Mouse (Mus musculus) gastrocnemius, postnatal 14 days (tissue): ENCODE measurements at regions not wholly inside any gene's neighbourhood (a gene's known extent, or its start where the extent isn't known, plus 50 kb on each side); places are given as distances from the start of the nearest gene placed in this dataset.
"Not testable (repeated sequence)": the region's sequence is repeated elsewhere in the genome, so short reads cannot be mapped to it uniquely, and the experiment has no call there.

ENCODE experiments used
- DNase-seq: peaks from one replicate; pipeline ENCODE4 v3.0.0; 2021; ENCODE audit warnings: mixed read lengths
- intact Hi-C: fragments of 180-260 bp; cut with DNase I; formaldehyde crosslinking; loops from one replicate; pipeline ENCODE4 v1.15.1; 2025; ENCODE audit warnings: low total_unique reads

DNA sequence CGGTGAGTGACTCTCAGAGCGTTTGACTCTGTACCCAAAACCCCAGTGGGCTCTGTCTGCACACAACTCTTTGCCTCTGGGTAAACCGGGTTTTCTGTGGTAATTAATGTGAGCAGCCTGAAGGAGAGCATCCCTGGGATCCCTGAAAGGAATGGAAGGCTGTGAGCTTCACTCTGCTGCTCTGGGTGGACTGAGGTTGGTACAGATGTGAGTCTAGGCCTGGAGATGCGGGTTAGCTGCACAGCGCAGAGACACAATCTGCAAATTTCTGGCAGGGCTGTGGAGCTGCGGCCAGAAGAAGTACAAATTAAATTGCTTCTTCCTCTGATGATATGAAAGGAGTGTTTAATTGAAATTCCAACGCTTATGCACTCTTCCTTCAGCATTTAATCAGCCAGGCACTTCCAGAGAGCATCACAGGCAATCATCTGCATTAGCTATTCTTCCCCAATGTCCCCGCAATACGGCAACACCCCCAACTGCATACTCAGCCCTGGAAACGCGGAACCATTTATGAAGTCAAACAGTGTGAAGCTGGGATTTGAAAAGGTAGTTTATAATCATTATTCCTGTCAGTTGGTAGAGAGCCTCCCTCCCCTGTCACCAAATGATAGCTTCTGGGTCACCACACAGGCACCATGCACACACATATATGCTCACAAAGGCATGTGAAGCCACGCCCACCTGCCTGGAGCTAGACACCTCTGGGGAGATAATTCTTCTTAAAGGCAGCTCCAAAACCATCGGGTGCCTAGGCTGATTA lies 185.5 kb upstream of the Afdn start:
- intact Hi-C loops: no loop called here
- DNase-seq: no peak

DNA sequence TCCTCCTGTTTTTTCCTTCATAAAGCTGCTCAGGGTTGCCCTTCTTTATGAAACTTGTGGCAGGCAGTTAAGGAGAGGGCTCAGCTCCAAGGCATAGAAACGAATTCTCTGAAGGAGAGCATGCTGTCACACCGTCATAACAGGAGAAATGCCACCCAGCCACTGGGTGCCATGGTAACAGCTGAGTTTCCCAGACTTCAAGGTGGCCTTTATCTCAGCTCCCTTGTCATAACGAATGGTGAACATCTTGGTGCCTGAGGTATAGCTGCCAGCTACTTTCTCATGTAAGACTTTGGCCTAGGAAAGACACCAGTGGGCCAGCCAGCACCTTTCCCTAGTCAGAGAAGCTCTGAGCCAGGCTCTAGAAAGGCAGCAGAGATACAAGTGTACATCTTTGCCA lies 182.5 kb upstream of the Afdn start:
- no peak for DNase-seq
- intact Hi-C loops: no loop called here

DNA sequence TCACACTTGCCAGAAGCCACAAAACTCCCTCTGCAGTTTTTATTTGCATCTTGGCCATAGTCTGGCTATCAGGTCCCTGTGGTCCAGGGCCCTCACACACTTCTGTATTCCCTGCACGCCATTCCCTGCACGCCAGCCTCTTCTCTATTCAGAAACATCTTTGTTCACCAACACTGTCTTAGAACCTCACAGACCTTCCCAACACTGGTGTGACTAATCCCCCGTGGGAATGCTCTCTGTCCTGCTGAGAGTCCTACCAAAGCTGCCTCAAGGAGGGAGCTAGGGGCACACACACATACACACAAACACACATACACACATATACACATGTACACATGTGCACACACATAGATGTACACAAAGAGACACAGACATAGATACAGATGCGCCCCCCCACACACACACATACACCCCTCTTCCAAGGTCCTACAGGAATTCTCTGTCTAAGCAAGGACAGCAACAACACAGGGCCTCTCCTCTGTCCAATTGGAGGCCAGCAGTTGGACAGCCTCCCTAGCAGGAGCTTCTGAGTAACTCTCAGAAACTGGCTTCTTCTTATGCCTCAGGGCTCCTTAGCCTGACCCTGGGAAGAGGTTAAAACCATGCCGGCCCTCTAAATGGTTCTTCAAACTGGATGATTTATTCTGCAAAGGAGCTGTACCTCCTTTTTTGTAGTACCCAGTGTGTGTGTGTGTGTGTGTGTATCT lies 179.0 kb upstream of the Afdn start:
- DNase-seq: no peak
- intact Hi-C loops: no loop called here

DNA sequence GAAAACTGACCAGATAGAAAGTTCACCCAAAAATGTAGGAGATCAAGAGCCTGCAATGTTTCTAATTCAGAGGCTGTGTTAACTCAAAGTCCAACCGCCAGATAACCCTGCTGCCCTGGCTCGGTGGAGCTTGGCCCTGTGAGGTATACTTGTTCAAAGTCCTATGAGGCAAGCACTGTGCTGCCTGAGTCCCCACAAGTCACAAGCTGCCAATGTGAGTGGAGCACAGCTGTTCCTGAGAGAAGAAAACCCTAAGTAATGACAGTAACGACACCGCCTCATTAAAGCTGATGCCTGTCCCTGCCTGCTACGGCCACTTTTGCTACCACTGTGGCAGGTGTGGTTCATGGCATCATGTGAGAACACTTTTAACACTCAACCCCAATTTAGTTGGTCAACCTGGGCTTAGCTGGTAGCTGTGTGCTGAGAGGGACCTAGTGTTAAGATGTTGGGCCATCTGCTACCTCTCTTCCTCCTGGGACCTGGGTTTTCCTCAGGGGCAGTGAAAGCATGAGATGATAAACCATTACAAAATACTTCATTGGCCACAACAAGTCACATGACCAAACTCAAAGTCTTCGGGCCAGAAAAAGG lies 178.2 kb upstream of the Afdn start:
- intact Hi-C loops: no loop called here
- no peak for DNase-seq

- intact Hi-C loops: no loop called here
These were observed 176.7 kb upstream of the Afdn start for GRCm38 (mm10) chr17:13583475-13584233.

DNA sequence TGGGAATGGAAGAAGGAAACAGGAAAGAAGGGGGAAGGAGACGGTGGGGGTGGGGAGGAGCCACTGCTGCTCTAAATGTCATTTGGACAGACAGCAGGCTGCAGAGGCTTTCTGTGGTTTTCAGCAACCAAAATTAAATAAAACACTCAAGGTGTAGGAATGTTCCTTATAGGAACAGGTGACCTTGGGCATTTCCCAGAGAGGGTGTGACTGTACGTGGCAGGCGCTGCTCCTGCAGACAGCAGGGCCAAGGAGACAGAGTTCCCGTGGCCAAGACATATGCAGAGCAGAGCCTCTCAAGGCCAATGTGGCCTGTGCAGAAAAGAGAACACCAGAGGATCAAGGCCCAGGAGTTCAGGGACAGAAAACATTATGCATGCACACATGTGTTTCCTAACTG lies 175.9 kb upstream of the Afdn start:
- intact Hi-C loops: no loop called here
- no peak for DNase-seq

More at GRCm38 (mm10) chr17:13583475-13584233, 176.7 kb upstream of the Afdn start:
- DNase-seq: no peak

DNA sequence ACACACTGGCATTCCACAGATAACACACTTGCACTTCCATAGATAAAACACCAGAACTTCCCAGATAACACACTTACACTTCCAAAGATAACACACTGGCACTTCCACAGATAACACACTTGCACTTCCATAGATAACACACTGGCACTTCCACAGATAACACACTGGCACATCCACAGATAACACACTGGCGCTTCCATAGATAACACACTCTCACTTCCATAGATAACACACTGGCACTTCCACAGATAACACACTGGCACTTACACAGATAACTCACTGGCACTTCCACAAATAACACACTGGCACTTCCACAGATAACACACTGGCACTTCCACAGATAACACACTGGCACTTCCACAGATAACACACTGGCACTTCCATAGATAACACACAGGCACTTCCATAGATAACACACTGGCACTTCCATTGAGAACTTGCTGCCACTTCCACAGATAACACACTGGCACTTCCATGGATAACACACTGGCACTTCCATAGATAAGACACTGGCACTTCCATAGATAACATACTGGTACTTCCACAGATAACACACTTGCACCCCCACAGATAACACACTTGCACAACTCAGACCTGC lies 170.0 kb upstream of the Afdn start:
- DNase-seq, intact Hi-C loops: not testable (repeated sequence)
